Mouse (Mus musculus) large intestine, adult 2 months (tissue): ENCODE measurements around the gene Wdr81. TPM values are rescaled to one million over a fixed set of nuclear protein-coding genes. Genes with fewer than 3 reads are reported as not detected.
A peak's percentile ranks its signal among the peaks of the same experiment; 100 is the strongest.

Experiments
- DNase-seq: peaks from one replicate; pipeline ENCODE4 v3.0.0-alpha.2; 2012; ENCODE audit warnings: low read depth, low spot score
- WGBS: fragments of 180-500 bp; shearing (Covaris S2); methylation state at CpG from one replicate; pipeline ENCODE4 v1.1.7; 2018; 5-methylcytosine and 5-hydroxymethylcytosine counted together
- polyA plus RNA-seq: library from polyadenylated mRNA; depleted of rRNA; stranded (reverse); fragments of >200 nt; gene quantifications from 2 replicates; pipeline ENCODE4 v1.2.3, GENCODE M21; 2012; rRNA removed

Gene Wdr81
- 9.4 and 10.8 TPM in 2 replicates for polyA plus RNA-seq

- DNase-seq = peak; percentile 91
- 2% methylated on average over 56 of the region's 56 CpGs for WGBS
Measured at GRCm38 (mm10) chr11:75453991-75454930, at the start of gene Wdr81. Wdr81 (minus strand) TSS chr11:75454717.

DNA sequence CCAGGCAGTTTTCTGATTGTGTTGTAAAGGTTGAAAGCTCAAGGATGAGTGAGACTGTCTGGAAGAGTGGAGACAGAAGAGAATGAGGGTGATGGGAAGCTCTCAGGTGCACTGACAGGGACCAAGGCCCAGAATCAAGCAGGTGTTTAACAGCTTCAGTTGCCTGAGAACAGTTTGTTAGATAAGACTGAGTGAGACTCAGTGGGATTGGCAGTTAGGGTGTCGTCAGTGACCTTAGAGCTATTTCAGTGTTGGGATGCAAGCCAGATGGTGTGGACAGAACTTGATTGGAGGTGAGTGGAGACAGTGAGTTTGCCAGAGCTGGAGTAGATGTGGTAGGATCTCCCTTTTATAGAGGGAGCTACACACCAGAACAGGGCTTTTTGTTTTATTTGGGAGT is 43.6 kb upstream of the Wdr81 start:
- no peak for DNase-seq
- 24% methylated on average over 1 of the region's 1 CpGs for WGBS

DNA sequence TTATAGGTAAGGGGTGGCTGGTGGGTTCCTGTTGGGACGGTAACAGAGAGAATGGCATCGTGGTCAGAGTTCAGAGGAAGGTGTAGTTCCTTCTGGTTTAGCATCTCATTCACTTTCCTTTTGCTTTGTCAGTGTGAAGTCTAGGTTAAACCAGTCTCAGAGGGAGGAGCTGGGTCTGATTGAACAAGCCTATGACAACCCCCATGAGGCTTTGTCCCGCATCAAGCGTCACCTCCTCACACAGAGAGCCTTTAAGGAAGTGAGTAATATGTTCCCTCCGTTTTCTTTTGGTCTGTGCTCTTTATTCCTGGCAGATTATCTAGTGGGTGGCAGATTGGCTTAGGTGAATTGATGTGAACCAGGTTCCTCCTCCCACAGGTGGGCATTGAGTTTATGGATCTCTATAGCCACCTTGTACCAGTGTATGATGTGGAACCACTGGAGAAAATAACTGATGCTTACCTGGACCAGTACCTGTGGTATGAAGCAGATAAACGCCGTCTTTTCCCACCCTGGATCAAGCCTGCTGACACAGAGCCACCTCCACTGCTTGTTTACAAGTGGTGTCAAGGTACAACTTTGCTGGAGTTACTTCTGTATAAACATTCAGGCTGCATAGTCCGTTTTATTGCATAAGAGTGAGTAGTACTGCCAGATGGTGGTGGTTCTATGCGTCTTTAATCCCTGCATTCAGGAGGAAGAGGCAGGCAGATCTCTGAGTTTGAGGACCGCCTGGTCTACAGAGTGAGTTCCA is 40.0 kb upstream of the Wdr81 start:
- WGBS = 77% methylated on average over 10 of the region's 10 CpGs
- DNase-seq = no peak

DNA sequence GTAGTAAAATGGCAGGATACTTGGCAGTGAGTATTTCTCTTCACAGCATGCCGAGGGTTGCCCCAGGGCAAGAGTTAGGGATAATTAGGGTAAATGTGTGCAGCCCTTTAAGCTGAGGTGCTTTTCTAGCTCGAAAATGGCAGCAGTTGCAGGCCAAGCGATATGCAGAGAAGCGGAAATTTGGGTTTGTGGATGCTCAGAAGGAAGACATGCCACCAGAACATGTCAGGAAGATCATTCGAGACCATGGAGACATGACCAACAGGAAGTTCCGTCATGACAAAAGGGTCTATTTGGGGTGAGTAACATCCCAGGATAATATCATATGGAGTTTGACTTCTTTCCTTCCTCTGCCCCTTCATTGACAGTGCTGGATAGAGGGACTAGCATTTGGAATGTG is 33.0 kb upstream of the Wdr81 start:
- no peak for DNase-seq
- 16% methylated on average over 6 of the region's 6 CpGs for WGBS

DNA sequence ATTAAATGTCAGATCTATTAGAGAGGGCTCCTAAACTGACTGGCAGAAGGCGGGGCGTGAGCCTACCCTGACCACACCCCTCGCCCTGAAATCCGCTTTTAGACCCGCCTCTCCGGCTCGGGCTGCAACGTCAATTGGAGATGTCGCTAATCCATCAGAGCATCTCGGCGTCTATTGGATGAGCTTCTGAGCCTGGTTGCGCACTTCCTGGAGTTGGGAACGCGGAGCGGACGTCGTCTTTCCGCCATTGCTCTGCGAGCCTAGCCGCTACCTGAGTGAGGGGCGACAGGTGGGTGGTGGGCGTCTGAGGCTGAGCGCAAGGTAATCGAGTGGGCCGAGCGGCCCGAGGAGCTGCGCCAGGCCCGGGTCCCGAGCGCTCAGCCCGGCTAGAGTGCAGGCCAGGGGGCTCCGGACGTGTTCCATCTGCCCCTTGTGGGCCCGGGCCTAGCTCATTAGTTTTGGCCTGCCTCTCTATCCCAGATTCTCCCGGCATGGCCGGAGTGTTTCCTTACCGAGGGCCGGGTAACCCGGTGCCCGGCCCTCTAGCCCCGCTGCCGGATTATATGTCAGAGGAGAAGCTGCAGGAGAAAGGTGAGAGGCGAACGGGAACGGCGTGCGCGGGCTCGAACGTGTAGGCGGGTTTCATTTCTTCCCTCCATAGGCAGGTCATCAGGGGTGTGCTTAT is 32.2 kb upstream of the Wdr81 start, which contains the start of gene Prpf8:
TSS of gene Prpf8 (plus strand) at position 216 of the 685 bp plus-strand sequence.
- peak; percentile 93 for DNase-seq
- under 1% methylated on average over 52 of the region's 52 CpGs for WGBS

GRCm38 (mm10) chr11:75486192-75486591 is 31.7 kb upstream of the Wdr81 start:
- DNase-seq = no peak
- WGBS = 4% methylated on average over 3 of the region's 3 CpGs

DNA sequence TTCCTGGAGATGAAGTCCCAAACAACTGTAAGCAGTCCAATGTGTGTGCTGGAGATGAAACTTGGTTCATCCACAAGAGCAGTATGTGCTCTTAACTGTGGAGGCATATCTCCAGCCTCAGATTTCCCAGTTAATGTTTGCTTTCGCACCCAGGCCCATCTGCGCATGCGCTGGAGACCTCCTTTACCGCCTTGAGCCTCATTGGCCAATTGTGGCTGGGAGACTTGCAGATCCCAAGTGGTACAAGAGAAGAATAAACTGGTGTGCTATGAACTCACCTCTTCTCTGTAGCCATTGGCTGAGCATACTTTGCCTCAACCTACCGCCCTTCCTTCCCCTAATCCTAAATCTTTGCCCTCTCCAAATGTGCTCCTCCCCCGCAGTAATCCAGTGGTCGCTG is 18.9 kb upstream of the Wdr81 start:
- 77% methylated on average over 7 of the region's 7 CpGs for WGBS
- DNase-seq = no peak

- no peak for DNase-seq
Measured at GRCm38 (mm10) chr11:75472469-75473081, 18.1 kb upstream of the Wdr81 start.

DNA sequence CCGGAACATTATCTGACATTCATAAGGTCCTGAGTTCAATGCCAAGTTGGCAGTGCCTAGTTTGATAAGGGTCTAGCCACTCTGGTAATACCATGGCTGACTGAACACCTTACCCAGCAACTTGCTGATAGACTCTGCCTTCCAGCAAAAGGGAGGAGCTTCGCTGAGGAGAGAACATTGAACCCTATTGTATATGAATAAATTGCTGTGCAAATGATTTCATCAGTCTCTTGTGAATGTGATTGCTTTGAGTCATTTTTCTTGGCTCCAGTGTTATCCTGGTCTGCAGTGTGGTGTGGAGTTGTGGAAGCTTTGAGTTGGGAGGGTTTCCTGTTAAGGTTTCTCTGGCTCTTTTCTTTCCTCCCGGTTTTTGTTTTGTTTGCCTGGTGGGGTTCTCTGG is 16.2 kb upstream of the Wdr81 start:
- DNase-seq = no peak
- WGBS = 28% methylated on average over 3 of the region's 3 CpGs

More at GRCm38 (mm10) chr11:75472469-75473081, 18.1 kb upstream of the Wdr81 start:
- WGBS = 54% methylated on average over 11 of the region's 11 CpGs

- DNase-seq = no peak
- 86% methylated on average over 4 of the region's 4 CpGs for WGBS
Measured at GRCm38 (mm10) chr11:75469261-75469660, 14.7 kb upstream of the Wdr81 start.

- no peak for DNase-seq
- 58% methylated on average over 7 of the region's 7 CpGs for WGBS
Measured at GRCm38 (mm10) chr11:75468410-75468809, 13.9 kb upstream of the Wdr81 start.

DNA sequence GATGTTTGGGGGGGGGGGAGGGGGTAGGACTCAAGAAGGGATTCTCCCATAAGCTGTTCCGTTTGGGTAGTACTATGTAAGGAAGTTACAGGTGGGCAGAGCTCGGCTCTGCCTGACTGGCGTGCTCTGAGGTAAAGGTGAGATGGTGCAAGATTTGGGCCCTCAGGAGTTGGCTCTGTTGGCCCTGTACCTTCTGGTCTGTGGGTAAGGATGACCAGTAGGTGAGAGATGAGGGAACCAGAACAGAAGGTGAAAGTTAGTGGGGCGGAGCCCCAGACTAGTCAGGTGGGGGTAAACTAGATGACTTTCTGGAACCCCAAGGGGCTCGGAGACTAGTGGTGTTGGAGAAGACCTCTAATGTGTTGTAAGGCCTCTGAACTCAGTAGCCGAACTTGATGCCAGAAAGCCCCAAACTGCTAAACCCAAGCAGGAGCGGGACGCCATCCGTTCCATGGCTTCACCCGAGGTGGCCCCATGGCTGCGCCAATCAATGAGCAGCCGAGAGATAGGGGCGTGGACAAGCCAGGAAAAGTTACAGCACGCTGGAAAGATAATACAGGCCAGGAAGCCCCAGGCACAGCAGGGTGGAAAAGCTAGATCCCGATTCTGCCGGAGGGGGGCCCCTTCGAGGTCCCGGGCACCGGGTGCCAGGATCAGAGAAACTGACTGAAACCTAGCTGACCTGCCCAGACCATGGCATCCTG is 13.1 kb upstream of the Wdr81 start:
- 20% methylated on average over 19 of the region's 19 CpGs for WGBS
- no peak for DNase-seq

DNA sequence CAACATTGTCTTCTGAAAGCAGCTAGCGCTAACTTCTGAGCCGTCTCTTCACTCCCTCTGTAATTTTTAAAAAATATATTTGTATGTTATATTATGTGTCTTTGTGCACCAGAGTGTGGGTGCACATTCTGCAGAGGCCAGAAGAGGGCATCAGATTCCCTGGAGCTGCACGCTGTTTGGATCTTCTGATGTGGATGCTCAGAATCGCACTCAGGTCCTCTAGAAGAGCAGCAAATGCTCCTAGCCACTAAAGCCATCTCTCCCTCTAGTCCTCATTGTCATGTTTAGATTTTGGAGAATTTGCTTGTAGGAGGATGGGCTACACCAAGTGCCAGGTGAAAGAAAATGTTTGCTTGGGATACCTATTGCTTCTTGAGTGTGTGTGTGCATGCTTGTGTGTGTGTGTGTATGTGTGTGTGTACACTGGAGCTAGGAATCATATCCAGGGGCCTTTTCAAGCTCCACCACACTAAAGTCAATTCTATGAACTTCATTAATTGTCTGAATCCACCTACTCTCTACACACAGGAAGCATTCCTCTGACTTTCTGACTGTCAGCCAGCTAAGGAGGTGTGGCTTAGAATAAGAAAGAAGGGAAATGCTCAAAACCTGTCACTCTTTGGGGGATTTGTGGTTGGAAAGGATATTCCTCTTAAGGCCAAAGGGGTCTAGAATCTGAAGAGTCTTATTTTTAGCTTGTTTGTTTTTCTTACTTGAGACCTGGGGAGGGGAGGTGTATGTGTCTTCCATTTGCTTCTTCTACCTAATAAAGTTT is 12.4 kb upstream of the Wdr81 start:
- no peak for DNase-seq

DNA sequence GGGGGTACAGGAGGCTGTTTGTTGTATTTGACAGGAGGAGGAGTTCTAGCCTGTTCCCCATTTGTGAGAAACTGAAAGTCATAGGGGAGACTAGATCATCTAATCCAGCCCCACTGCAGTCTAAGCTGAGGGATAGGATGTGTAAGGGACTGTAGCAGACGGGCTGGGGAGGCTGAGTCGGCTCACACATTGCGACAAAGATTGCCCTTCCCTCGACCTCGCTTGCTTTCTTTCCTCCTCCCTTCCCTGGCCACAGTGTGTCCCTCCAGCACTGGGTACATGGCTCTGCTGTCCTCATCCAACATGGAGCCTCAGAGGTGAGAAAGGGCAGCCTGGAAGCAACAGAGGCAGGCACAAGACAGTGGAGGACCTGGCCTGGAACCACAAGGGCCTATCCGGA is 10.5 kb upstream of the Wdr81 start:
- 80% methylated on average over 6 of the region's 6 CpGs for WGBS
- no peak for DNase-seq

More for the DNA sequence above, 12.4 kb upstream of the Wdr81 start:
- 98% methylated on average over 4 of the region's 4 CpGs for WGBS

- WGBS = 74% methylated on average over 6 of the region's 6 CpGs
Measured at GRCm38 (mm10) chr11:75464417-75464816, 9.9 kb upstream of the Wdr81 start.

GRCm38 (mm10) chr11:75463624-75464023 is 9.1 kb upstream of the Wdr81 start:
- WGBS = 25% methylated on average over 4 of the region's 4 CpGs
- no peak for DNase-seq

More at GRCm38 (mm10) chr11:75464417-75464816, 9.9 kb upstream of the Wdr81 start:
- DNase-seq = no peak

- WGBS = 2% methylated on average over 9 of the region's 9 CpGs
- DNase-seq = peak; percentile 85
Measured at GRCm38 (mm10) chr11:75462865-75463336, 8.4 kb upstream of the Wdr81 start.

DNA sequence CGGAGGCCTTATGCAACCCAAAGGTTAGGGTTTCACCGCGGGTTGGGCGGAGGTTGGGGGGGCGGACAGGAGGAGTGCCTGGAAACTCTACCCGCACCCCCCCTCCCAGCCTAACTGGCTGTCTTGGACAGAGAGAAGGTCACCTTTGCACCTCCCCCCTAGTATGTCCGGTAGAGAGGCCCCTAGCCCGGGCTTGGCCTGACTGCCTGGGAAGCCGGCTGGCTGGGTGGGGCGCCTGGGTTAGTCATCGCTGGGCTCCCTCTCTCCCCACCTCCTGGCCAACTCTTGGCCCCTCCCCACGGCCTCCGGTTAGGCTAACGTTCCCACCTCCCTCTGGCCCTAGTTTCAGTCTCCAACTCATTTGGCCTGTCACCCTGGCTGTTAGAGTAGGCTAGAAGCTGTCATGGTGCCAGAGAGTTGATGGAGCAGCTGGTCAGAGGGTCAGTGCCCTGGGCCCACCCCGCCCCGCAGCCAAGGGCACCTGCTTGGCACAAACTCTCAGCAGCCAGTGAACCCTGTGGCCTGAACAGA is 7.8 kb upstream of the Wdr81 start:
- WGBS = 1% methylated on average over 16 of the region's 16 CpGs
- no peak for DNase-seq
